Mouse (Mus musculus) intestine, embryonic 16.5 days (tissue): ENCODE data around the gene Olfr429. TPM values are rescaled to one million over a fixed set of nuclear protein-coding genes. Genes with fewer than 3 reads are reported as not detected.
"Not testable (repeated sequence)": the region's sequence is repeated elsewhere in the genome, so short reads cannot be mapped to it uniquely, and the experiment has no call there.

ENCODE experiments used
- ATAC-seq: fragments of 200-750 bp; cut with Nextera tagmentation; 2 replicates; pipeline ENCODE4 v1.8.0; 2017; ENCODE audit warnings: moderate TSS enrichment, moderate library complexity
- H3K27ac ChIP-seq: fragments of 300-500 bp; sonication (generic); 2 replicates; pipeline ENCODE4 v1.5.1; 2014; ENCODE audit warnings: mild to moderate bottlenecking, low read length
- H3K27me3 ChIP-seq: fragments of 300-500 bp; sonication (generic); replicated peaks from 2 replicates; pipeline ENCODE4 v1.6.1; 2014; ENCODE audit warnings: low read length, control low read depth, mixed read lengths; ENCODE audit not compliant: control insufficient read depth, insufficient read depth
- H3K36me3 ChIP-seq: fragments of 300-500 bp; sonication (generic); 2 replicates; pipeline ENCODE4 v1.6.1; 2014; ENCODE audit warnings: low read length, control low read depth; ENCODE audit not compliant: control insufficient read depth, insufficient read depth
- H3K4me1 ChIP-seq: fragments of 300-500 bp; sonication (generic); 2 replicates; pipeline ENCODE4 v1.6.1; 2014; ENCODE audit warnings: low read length, control low read depth, mixed read lengths; ENCODE audit not compliant: control insufficient read depth, insufficient read depth
- H3K4me2 ChIP-seq: fragments of 300-500 bp; sonication (generic); 2 replicates; pipeline ENCODE4 v1.6.1; 2014; ENCODE audit warnings: low read depth, low read length, control low read depth
- H3K4me3 ChIP-seq: fragments of 300-500 bp; sonication (generic); 2 replicates; pipeline ENCODE4 v1.5.1; 2014; ENCODE audit warnings: mild to moderate bottlenecking, low read length
- H3K9ac ChIP-seq: fragments of 300-500 bp; sonication (generic); 2 replicates; pipeline ENCODE4 v1.6.1; 2014; ENCODE audit warnings: low read depth, low read length
- H3K9me3 ChIP-seq: fragments of 300-500 bp; sonication (generic); 2 replicates; pipeline ENCODE4 v1.6.1; 2016; ENCODE audit warnings: low read length, control low read depth; ENCODE audit not compliant: control insufficient read depth
- WGBS: fragments of 180-500 bp; shearing (Covaris S2); extraction: QIAGEN DNeasy Blood & Tissue Kit; methylation state at CpG from one replicate; pipeline ENCODE4 v1.1.7; 2014; 5-methylcytosine and 5-hydroxymethylcytosine counted together
- polyA plus RNA-seq: library from polyadenylated mRNA; unstranded; fragments of >200 nt; fragmentation: Nextera tagmentation; extraction: Ambion mirVana; gene quantifications from 2 replicates; pipeline ENCODE4 v1.2.1, GENCODE M21; 2015

The Olfr429 gene
- polyA plus RNA-seq = not detected in 2 replicates

DNA sequence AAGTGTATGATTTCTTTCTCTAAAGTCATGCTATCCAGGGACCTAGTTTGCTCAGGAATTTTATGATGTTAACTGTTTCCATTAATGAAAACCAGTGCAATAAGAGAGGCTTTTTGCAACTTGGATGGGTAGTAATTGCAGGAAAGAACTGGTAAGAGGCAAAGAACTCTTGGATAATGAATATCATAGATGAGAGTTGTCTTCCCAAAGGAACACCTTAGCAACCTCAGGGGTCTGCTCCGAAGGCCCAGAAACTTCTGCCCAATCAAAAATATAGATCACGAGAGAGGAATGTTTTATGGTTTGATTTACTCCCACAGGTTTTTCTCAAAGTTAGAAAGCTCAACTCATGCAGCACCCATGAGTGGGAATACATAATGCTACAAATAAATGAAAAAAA lies at the start of gene Olfr429:
TSS of gene Olfr429 (plus strand) at position 301 of the 400 bp plus-strand sequence.
- Histone ChIP-seq H3K4me1 (no peaks in the 10 kb centered on the region), H3K27ac (no peak within 1 kb of the TSS), H3K9ac (no peak within 1 kb of the TSS), H3K27me3 (no peaks in the 10 kb centered on the region), H3K9me3 (no peaks in the 10 kb centered on the region), H3K4me2 (no peak within 1 kb of the TSS), H3K4me3 (no peak within 1 kb of the TSS), H3K36me3 (no peaks in the 10 kb centered on the region)
- ATAC-seq = no peak
- WGBS = 90% methylated on average over 2 of the region's 2 CpGs

DNA sequence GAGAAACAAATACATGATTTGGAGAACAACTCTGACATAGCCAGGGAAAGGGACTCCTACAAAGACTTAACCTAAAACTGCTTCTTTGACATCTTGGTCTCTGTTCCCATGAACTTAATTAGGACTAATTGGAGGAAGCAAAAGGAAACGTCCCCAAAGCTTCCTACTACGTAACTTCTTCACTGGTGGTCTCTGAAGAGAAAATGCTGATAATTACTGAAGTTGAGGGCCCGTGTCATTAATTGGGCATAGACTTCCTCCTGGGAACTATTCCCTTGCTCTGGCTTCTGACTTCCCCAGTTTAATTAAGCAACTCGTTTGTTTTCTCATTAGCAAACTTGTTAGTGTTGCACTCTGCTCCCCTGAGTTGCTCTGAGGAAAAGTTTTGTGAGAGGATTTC lies 48.3 kb upstream of the Olfr429 start:
- Histone ChIP-seq H3K27ac (no peak overlapping the region), H3K4me3 (no peak overlapping the region), H3K4me2 (no peak overlapping the region), H3K9ac (no peak overlapping the region), H3K9me3 (no peaks in the 10 kb centered on the region), H3K36me3 (no peaks in the 10 kb centered on the region), H3K27me3 (no peaks in the 10 kb centered on the region), H3K4me1 (no peaks in the 10 kb centered on the region)
- ATAC-seq = no peak
- 77% methylated on average over 4 of the region's 4 CpGs for WGBS

DNA sequence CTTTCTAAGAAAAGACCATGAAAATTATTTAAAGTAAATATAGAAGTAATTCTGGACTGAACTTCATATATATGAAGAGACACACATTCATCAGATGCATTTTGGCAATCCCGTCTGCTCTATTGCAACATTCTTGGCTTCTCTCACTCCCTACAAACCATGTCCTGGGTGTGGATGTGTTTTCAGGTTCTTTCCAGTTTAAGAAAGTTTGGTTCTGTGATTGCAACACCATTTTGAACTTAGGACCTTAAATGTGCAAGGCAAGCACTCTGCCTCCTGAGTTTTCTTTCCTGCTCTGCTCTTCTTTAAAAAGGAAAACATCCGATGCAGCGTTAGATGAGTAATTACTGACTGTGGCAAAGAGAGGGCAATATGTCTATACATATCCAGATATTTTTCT lies 45.7 kb upstream of the Olfr429 start:
- no peaks in the 10 kb centered on the region for H3K27me3 ChIP-seq
- no peaks in the 10 kb centered on the region for H3K36me3 ChIP-seq
- H3K4me3 ChIP-seq = no peak overlapping the region
- H3K9ac ChIP-seq = no peak overlapping the region
- H3K4me1 ChIP-seq = no peaks in the 10 kb centered on the region
- WGBS = 70% methylated on average over 3 of the region's 3 CpGs
- no peaks in the 10 kb centered on the region for H3K9me3 ChIP-seq
- no peak overlapping the region for H3K27ac ChIP-seq
- no peak for ATAC-seq
- no peak overlapping the region for H3K4me2 ChIP-seq

DNA sequence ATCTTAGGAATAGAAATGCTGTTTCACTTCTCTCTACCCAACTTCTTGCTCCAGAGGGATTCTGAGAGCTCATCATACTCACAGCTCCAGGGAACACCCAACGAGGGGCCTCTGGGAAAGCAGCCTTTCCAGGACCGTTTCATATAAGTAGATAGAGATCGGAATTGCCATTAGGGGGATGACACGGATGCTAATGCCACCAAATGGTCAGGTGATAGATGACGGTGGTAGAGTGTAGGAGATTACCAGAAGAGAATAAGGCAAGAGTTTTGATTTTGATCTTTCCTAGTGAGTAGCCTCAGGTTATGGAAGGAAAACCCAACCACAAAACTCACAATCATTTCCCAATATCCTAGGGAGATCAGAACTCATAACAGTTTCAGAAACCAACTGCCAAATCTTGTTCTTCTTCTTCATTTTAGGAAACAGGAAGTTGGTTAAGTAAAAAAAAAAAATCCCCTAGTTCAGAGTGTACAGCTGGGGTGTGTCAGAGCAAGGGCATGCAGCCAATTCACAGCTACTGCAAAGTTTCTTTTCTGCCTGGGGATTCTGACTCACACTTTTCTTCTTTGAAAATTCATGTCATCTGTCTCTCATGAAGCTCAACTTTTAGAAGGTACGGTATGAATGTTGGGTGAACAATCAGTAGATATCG lies 43.5 kb upstream of the Olfr429 start, which contains the start of gene Olfr433:
TSS of gene Olfr433 (plus strand) at position 183 of the 655 bp plus-strand sequence.
- 65% methylated on average over 7 of the region's 7 CpGs for WGBS
- no peaks in the 10 kb centered on the region for H3K36me3 ChIP-seq
- H3K9ac ChIP-seq = no peak within 1 kb of the TSS
- no peak within 1 kb of the TSS for H3K27ac ChIP-seq
- 0 out of 2 replicates have a peak, but pooled peaks have one; percentile 42 for ATAC-seq
- no peaks in the 10 kb centered on the region for H3K9me3 ChIP-seq
- H3K4me3 ChIP-seq = no peak within 1 kb of the TSS
- no peaks in the 10 kb centered on the region for H3K27me3 ChIP-seq
- no peaks in the 10 kb centered on the region for H3K4me1 ChIP-seq
- no peak within 1 kb of the TSS for H3K4me2 ChIP-seq

DNA sequence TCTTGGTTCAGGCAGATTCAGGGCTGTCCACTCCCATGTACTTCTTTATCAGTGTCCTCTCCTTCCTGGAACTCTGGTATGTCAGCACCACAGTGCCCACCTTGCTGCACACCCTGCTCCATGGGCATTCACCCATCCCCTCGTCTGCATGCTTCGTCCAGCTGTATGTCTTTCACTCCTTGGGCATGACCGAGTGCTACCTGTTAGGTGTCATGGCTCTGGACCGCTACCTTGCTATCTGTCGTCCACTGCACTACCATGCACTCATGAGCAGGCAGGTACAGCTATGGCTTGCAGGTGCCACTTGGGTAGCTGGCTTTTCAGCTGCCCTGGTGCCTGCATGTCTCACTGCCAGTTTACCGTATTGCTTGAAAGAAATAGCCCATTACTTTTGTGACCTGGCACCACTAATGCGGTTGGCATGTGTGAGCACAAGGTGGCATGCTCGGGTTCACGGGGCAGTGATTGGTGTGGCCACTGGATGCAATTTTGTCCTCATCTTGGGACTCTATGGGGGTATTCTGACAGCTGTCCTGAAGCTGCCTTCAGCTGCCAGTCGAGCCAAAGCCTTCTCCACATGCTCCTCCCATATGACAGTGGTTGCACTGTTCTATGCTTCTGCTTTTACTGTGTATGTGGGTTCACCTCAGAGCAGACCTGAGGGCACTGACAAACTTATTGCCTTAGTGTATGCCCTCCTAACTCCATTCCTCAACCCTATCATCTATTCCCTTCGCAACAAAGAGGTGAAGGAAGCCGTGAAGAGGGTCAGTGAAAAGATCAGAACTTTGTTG lies 41.8 kb upstream of the Olfr429 start:
- H3K4me1 ChIP-seq, H3K27me3 ChIP-seq, H3K27ac ChIP-seq, H3K4me2 ChIP-seq, ATAC-seq, H3K36me3 ChIP-seq, H3K4me3 ChIP-seq, H3K9ac ChIP-seq, H3K9me3 ChIP-seq: not testable (repeated sequence)
- 91% methylated on average over 12 of the region's 12 CpGs for WGBS

DNA sequence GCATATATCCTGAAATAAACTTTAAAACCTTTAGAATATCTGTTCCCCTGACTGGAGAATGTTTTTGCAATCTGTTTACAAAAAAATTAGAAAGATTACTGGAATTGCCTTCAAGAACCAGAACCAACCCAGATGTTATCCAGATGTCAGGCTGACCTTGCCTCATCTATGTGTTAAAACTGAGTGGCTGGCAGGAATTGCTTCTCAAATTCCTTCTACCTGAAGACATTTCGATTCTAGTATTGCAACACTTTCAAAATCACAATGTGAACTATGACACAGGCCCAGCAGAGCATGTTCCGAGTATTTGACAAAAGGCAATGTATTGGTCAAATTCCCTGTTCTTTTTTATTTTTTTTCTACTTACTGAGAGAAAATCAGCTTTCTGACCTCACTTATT lies 39.7 kb upstream of the Olfr429 start:
- ATAC-seq = no peak
- Histone ChIP-seq H3K27ac (no peak overlapping the region), H3K9ac (no peak overlapping the region), H3K27me3 (no peaks in the 10 kb centered on the region), H3K9me3 (no peaks in the 10 kb centered on the region), H3K36me3 (no peaks in the 10 kb centered on the region), H3K4me1 (no peaks in the 10 kb centered on the region), H3K4me2 (no peak overlapping the region), H3K4me3 (no peak overlapping the region)
- WGBS = 67% methylated on average over 2 of the region's 2 CpGs

DNA sequence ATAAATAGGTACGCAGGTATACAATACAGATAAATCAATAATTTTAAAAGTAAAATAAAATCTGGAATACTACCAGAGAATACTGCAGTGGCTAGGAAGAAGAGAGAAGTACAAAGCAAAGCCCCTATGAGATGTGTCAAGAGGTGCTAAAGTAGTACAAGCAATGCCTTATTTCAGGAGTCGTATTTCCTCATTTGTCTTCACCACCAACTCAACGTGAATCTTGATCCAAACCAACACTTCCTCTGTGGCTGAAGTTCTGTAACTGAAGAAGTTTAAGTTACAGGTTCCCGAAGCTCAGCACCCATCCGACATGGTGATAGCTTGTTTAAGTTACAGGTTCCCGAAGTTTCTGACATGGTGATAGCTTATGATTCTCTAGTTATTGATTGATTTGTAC lies 35.9 kb upstream of the Olfr429 start:
- H3K9me3 ChIP-seq, H3K27ac ChIP-seq, H3K4me1 ChIP-seq, H3K4me3 ChIP-seq, H3K9ac ChIP-seq, H3K4me2 ChIP-seq, H3K27me3 ChIP-seq, ATAC-seq, H3K36me3 ChIP-seq: not testable (repeated sequence)
- 81% methylated on average over 6 of the region's 6 CpGs for WGBS

DNA sequence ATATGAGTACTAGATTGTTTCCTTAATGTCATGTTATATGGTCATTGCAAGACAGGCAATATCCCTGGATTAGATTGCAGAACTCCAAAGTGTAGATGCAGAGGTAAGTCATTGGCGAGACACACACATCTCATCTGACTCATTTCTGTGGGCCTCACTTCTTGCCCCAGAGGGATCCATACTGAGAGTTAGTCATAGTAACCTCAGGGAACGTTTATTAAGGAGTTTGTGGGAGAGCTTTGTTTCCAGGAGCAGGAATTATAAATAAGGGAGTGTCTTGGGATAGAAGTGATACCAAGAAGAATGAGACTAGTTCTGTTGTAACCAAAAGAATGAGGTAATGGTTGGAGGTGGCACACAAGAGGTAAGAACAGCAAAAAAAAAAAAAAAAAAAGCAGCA lies 35.2 kb upstream of the Olfr429 start, which contains the start of gene Olfr432:
TSS of gene Olfr432 (plus strand) at position 313 of the 400 bp plus-strand sequence.
- ATAC-seq = no peak
- Histone ChIP-seq H3K4me2 (no peak within 1 kb of the TSS), H3K36me3 (no peaks in the 10 kb centered on the region), H3K4me1 (no peaks in the 10 kb centered on the region), H3K9ac (no peak within 1 kb of the TSS), H3K9me3 (no peaks in the 10 kb centered on the region), H3K4me3 (no peak within 1 kb of the TSS), H3K27me3 (no peaks in the 10 kb centered on the region), H3K27ac (no peak within 1 kb of the TSS)
- WGBS = 70% methylated on average over 2 of the region's 2 CpGs

DNA sequence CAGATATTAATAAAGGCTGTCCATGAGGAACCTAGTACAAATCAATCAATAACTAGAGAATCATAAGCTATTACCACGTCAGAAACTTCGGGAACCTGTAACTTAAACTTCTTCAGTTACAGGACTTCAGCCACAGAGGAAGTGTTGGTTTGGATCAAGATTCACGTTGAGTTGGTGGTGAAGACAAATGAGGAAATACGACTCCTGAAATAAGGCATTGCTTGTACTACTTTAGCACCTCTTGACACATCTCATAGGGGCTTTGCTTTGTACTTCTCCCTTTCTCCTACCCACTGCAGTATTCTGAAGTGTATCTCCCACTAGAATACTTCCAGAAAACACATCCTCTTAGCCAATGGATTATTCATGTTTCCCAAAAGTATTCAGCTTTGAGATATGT lies 34.8 kb upstream of the Olfr429 start:
- H3K4me3 ChIP-seq, H3K4me2 ChIP-seq, ATAC-seq, H3K4me1 ChIP-seq, H3K9me3 ChIP-seq, H3K27me3 ChIP-seq, H3K27ac ChIP-seq, H3K36me3 ChIP-seq, H3K9ac ChIP-seq: not testable (repeated sequence)
- WGBS = 68% methylated on average over 3 of the region's 4 CpGs
